21 mouse cellular contexts compared by ENCODE assay signal in the genomic region with DNA sequence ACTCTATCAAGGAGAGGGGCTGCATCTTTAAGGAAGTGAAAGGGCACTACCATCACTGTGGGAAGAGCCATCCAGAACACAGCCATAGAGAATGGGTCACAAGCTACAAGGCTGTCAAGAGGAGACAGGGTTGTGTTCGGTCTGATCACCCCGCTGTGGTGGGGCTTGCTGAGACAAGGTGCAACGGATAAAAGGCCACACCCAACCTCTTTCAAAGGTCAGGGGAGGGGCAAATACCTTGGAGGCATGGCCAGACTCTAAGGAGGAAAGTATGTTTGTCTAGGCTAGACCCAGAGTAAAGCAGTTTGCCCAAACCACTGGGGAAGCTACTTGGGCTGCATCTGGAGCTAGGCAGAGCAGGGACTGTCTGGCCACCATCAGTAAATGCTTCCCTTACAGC.
"Had no signal": no experiment of that assay in that cellular context is flagged by ENCODE, and none has a peak within 500 bp of the region (broad histone marks: within the 10 kb centered on the region; RNA-seq: fewer than 3 reads in every experiment).

No protein-coding gene starts in this region.

- H3K9ac ChIP-seq: lung, embryonic 15.5 days; midbrain, embryonic 12.5 days; neural tube, embryonic 13.5 days; neural tube, embryonic 15.5 days had no signal

- H3K4me3 ChIP-seq: lung, embryonic 15.5 days; megakaryocyte, embryonic 14.5 days; midbrain, embryonic 10.5 days; midbrain, embryonic 12.5 days; myocyte; neural tube, embryonic 13.5 days; neural tube, embryonic 15.5 days had no signal

- H3K4me1 ChIP-seq: lung, embryonic 15.5 days; megakaryocyte, embryonic 14.5 days; neural tube, embryonic 15.5 days had no signal

- DNase-seq: lung, adult 2 months; lung, postnatal 14 days; lung, postnatal 36 days; midbrain, embryonic 14.5 days; right cerebral cortex, adult 18-20 months; right cerebral cortex, postnatal 25 days; right cerebral cortex, postnatal 4 days; spleen, adult 18-20 months; thymus, adult 18-20 months; thymus, postnatal 14 days; thymus, postnatal 36 days had no signal

- H3K27ac ChIP-seq: lung, embryonic 15.5 days; macrophage; midbrain, embryonic 10.5 days; midbrain, embryonic 12.5 days; neural tube, embryonic 13.5 days; neural tube, embryonic 15.5 days had no signal

- ATAC-seq: lung, postnatal 0 days; midbrain, embryonic 16.5 days had no signal

- H3K36me3 ChIP-seq: lung, embryonic 15.5 days; midbrain, embryonic 10.5 days; midbrain, embryonic 12.5 days; neural tube, embryonic 13.5 days; neural tube, embryonic 15.5 days had no signal

- H3K27me3 ChIP-seq: lung, embryonic 15.5 days; neural tube, embryonic 13.5 days had no signal

- H3K9me3 ChIP-seq: lung, embryonic 15.5 days; megakaryocyte, embryonic 14.5 days; midbrain, embryonic 10.5 days; midbrain, embryonic 12.5 days; neural tube, embryonic 13.5 days; neural tube, embryonic 15.5 days had no signal
